Mouse (Mus musculus) midbrain, embryonic 14.5 days (tissue): ENCODE measurements at regions not wholly inside any gene's neighbourhood (a gene's known extent, or its start where the extent isn't known, plus 50 kb on each side); places are given as distances from the start of the nearest gene placed in this dataset.
A peak's percentile ranks its signal among the peaks of the same experiment; 100 is the strongest.

Experiments used
- ATAC-seq: fragments of 200-750 bp; cut with Nextera tagmentation; 2 replicates; pipeline ENCODE4 v1.8.0; 2017; ENCODE audit warnings: moderate number of reproducible peaks, moderate library complexity; ENCODE audit not compliant: low FRiP score, low TSS enrichment
- DNase-seq: peaks from one replicate; pipeline ENCODE4 v3.0.0-alpha.2; 2015
- H3K27ac ChIP-seq: fragments of 300-500 bp; sonication (generic); replicated peaks from 2 replicates; pipeline ENCODE4 v1.5.1; 2014; ENCODE audit warnings: mild to moderate bottlenecking, low read depth, low read length, moderate library complexity
- H3K27me3 ChIP-seq: fragments of 300-500 bp; sonication (generic); 2 replicates; pipeline ENCODE4 v1.6.1; 2014; ENCODE audit warnings: low read length, control low read depth, mixed read lengths; ENCODE audit not compliant: control insufficient read depth, insufficient read depth
- H3K36me3 ChIP-seq: fragments of 300-500 bp; sonication (generic); 2 replicates; pipeline ENCODE4 v1.6.1; 2014; ENCODE audit warnings: low read length, control low read depth; ENCODE audit not compliant: control insufficient read depth, insufficient read depth
- H3K4me1 ChIP-seq: fragments of 300-500 bp; sonication (generic); 2 replicates; pipeline ENCODE4 v1.6.1; 2014; ENCODE audit warnings: mild to moderate bottlenecking, antibody characterized with exemption, low read length, control low read depth; ENCODE audit not compliant: control insufficient read depth, insufficient read depth
- H3K4me2 ChIP-seq: fragments of 300-500 bp; sonication (generic); 2 replicates; pipeline ENCODE4 v1.6.1; 2014; ENCODE audit warnings: mild to moderate bottlenecking, low read length, moderate library complexity
- H3K4me3 ChIP-seq: fragments of 300-500 bp; sonication (generic); replicated peaks from 2 replicates; pipeline ENCODE4 v1.5.1; 2014; ENCODE audit warnings: low read depth, low read length
- H3K9ac ChIP-seq: fragments of 300-500 bp; sonication (generic); replicated peaks from 2 replicates; pipeline ENCODE4 v1.6.1; 2014; ENCODE audit warnings: mild to moderate bottlenecking, low read length, moderate library complexity
- H3K9me3 ChIP-seq: fragments of 300-500 bp; sonication (generic); 2 replicates; pipeline ENCODE4 v1.6.1; 2016; ENCODE audit warnings: low read length, control low read depth, mixed read lengths; ENCODE audit not compliant: control insufficient read depth
- WGBS: fragments of 180-500 bp; shearing (Covaris S2); extraction: QIAGEN DNeasy Blood & Tissue Kit; methylation state at CpG from one replicate; pipeline ENCODE4 v1.1.7; 2014; 5-methylcytosine and 5-hydroxymethylcytosine counted together

DNA sequence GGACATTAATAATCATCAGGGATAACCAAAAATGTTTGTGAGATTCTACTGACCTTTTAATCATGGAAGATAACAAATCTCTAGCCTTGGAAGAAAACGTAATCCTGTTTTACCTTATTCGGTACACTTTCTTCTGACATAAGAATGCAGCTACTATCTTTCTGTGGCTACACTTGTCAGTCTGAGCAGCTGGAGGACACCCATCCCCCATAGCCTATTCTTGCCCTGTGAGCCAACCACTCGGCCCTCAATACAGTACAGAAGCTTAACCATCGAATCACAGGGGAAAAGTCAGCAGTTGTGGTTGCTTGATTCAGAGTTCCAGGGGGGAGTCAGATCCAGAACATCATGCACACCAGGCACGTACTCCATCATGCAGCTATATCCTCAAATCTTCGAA is 74.9 kb upstream of the Cited2 start:
- no peak for DNase-seq
- H3K9me3 ChIP-seq, result no peaks in the 10 kb centered on the region
- H3K4me3 ChIP-seq, result no peak overlapping the region
- H3K36me3 ChIP-seq, result no peaks in the 10 kb centered on the region
- H3K9ac ChIP-seq, result no peak overlapping the region
- no peaks in the 10 kb centered on the region for H3K27me3 ChIP-seq
- H3K27ac ChIP-seq, result no peak overlapping the region
- 70% methylated on average over 6 of the region's 6 CpGs for WGBS
- ATAC-seq, result no peak
- no peaks in the 10 kb centered on the region for H3K4me1 ChIP-seq
- no peak overlapping the region for H3K4me2 ChIP-seq

GRCm38 (mm10) chr10:17650997-17651750 is 71.8 kb upstream of the Cited2 start:
- Histone ChIP-seq H3K9me3 (no peaks in the 10 kb centered on the region), H3K4me2 (no peak overlapping the region), H3K27ac (no peak overlapping the region), H3K36me3 (no peaks in the 10 kb centered on the region), H3K9ac (no peak overlapping the region), H3K27me3 (no peaks in the 10 kb centered on the region), H3K4me3 (no peak overlapping the region), H3K4me1 (peaks cover 7% of the 10 kb centered on the region; the same call in 1 of the 2 replicates)
- WGBS, result 91% methylated on average over 6 of the region's 6 CpGs
- ATAC-seq (no peak), DNase-seq (no peak)

DNA sequence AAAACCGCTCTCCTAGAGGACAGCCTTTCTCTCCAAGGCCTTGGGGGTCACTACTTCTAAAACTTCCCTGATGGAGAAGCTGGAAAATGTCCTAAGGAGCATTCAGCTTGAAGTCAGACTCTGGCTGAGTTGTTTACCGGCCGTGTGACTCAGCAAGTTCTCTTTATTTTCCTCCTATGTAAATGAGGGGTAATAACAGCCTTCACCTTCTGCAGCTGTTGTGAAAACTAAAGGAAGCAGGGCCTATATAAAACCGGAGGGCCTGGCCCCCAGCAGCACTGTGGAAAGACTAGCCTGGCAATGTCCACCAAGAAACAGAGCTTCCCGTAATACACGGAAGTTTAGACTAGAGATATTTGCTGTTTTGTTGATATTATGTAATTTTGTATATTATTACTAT is 69.7 kb upstream of the Cited2 start:
- ATAC-seq (no peak), DNase-seq (no peak)
- WGBS, result 43% methylated on average over 6 of the region's 6 CpGs
- no peak overlapping the region for H3K27ac ChIP-seq
- no peaks in the 10 kb centered on the region for H3K9me3 ChIP-seq
- no peak overlapping the region for H3K9ac ChIP-seq
- no peak overlapping the region for H3K4me3 ChIP-seq
- H3K4me2 ChIP-seq, result no peak overlapping the region
- H3K27me3 ChIP-seq, result no peaks in the 10 kb centered on the region
- no peaks in the 10 kb centered on the region for H3K36me3 ChIP-seq
- peaks cover 7% of the 10 kb centered on the region; the same call in 1 of the 2 replicates for H3K4me1 ChIP-seq

DNA sequence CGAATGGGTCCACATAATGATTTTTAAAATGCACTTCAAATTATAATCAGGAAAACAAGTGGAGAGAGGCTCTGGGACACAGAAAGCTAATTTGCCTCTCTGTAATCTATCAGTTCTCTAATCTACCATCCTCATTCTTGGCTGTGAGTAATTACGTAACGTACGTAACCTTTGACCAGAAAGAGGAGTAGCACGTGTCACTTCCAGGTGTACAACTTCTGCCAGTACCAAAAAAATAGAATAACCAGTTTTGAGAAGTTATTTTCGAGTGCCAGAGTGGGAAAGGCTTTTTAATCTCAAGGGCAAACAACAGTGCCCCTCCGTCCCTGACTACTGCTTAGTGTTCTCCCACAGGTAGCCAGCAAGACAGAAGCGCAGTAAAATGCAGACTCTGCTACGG is 69.2 kb upstream of the Cited2 start:
- no peak overlapping the region for H3K4me2 ChIP-seq
- H3K4me3 ChIP-seq, result no peak overlapping the region
- no peak overlapping the region for H3K9ac ChIP-seq
- no peak overlapping the region for H3K27ac ChIP-seq
- ATAC-seq, result no peak
- no peaks in the 10 kb centered on the region for H3K36me3 ChIP-seq
- H3K9me3 ChIP-seq, result no peaks in the 10 kb centered on the region
- H3K27me3 ChIP-seq, result no peaks in the 10 kb centered on the region
- DNase-seq, result no peak
- 79% methylated on average over 9 of the region's 9 CpGs for WGBS
- peaks cover 7% of the 10 kb centered on the region; the same call in 1 of the 2 replicates for H3K4me1 ChIP-seq

DNA sequence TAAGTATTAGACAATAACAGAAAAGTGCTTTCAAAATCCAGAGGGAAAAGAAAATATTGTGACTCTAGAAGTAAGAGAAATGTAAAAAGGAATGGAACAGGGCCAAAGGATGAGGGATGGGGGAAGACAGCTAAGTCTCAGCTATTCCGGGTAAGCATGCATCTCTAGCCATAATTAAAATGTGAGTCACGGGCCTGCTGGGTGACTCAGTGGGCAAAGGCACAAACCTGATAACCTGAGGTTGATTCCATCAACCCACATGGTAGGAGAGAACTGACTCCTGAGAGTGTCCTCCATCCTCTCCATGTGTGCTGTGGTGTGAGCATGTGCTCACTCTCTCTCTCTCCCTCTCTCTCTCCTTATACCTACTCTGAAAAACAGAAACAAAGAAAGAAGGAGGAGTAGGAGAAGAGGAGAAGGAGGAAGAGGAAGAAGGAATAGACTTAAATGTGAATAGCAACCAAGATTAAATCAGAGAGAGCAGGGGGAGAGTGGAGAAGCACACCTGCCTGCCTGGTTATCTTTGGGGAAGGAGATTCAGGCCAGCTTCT is 68.6 kb upstream of the Cited2 start:
- no peak for ATAC-seq
- Histone ChIP-seq H3K9me3 (no peaks in the 10 kb centered on the region), H3K4me2 (no peak overlapping the region), H3K9ac (no peak overlapping the region), H3K4me1 (peaks cover 7% of the 10 kb centered on the region; the same call in 1 of the 2 replicates), H3K27ac (no peak overlapping the region), H3K36me3 (no peaks in the 10 kb centered on the region), H3K27me3 (no peaks in the 10 kb centered on the region), H3K4me3 (no peak overlapping the region)
- DNase-seq, result no peak
- 83% methylated on average over 2 of the region's 2 CpGs for WGBS

- ATAC-seq (no peak), DNase-seq (peak; percentile 20)
- Histone ChIP-seq H3K27ac (no peak overlapping the region), H3K9me3 (no peaks in the 10 kb centered on the region), H3K4me1 (peaks cover 7% of the 10 kb centered on the region; the same call in 1 of the 2 replicates), H3K4me2 (no peak overlapping the region), H3K27me3 (no peaks in the 10 kb centered on the region), H3K36me3 (no peaks in the 10 kb centered on the region), H3K9ac (no peak overlapping the region), H3K4me3 (no peak overlapping the region)
- WGBS, result 62% methylated on average over 10 of the region's 10 CpGs
Measured at GRCm38 (mm10) chr10:17655459-17656051, 67.5 kb upstream of the Cited2 start.

DNA sequence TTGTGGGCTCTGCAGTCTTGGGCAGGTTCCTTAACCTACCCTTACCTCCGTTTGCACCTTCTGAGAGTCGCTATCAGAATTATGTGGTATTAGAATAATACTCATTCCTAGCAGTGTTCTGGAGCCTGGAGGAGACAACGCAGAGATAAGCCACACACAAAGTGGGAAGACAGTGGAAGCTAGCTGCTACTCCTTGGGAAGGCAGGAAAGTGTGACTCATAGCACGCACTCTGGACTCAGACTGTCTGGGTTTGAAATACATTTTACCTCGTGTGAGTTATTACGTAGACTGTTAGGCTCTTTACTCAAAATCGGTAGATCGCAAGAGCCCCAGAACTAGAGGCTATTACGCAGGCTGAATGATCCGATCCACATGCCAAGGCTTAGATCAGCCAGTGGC is 66.7 kb upstream of the Cited2 start:
- H3K27me3 ChIP-seq, result no peaks in the 10 kb centered on the region
- H3K4me2 ChIP-seq, result no peak overlapping the region
- no peak for ATAC-seq
- no peaks in the 10 kb centered on the region for H3K9me3 ChIP-seq
- WGBS, result 85% methylated on average over 10 of the region's 10 CpGs
- no peaks in the 10 kb centered on the region for H3K36me3 ChIP-seq
- no peak overlapping the region for H3K4me3 ChIP-seq
- H3K9ac ChIP-seq, result no peak overlapping the region
- DNase-seq, result no peak
- peaks cover 7% of the 10 kb centered on the region; the same call in 1 of the 2 replicates for H3K4me1 ChIP-seq
- H3K27ac ChIP-seq, result no peak overlapping the region

GRCm38 (mm10) chr10:17656872-17657482 is 66.0 kb upstream of the Cited2 start:
- DNase-seq, result no peak
- ATAC-seq, result no peak

More at GRCm38 (mm10) chr10:17656872-17657482, 66.0 kb upstream of the Cited2 start:
- no peaks in the 10 kb centered on the region for H3K36me3 ChIP-seq
- H3K27me3 ChIP-seq, result no peaks in the 10 kb centered on the region
- H3K4me2 ChIP-seq, result no peak overlapping the region
- H3K4me3 ChIP-seq, result no peak overlapping the region
- peaks cover 7% of the 10 kb centered on the region; the same call in 1 of the 2 replicates for H3K4me1 ChIP-seq
- H3K27ac ChIP-seq, result no peak overlapping the region
- 7% methylated on average over 8 of the region's 8 CpGs for WGBS
- H3K9ac ChIP-seq, result no peak overlapping the region
- no peaks in the 10 kb centered on the region for H3K9me3 ChIP-seq
